Mouse (Mus musculus): ENCODE data around the gene Dusp2. TPM values are rescaled to one million over a fixed set of nuclear protein-coding genes. Genes with fewer than 3 reads are reported as not detected.

The Dusp2 gene
- polyA plus RNA-seq (2014; fragmentation: Illumina TruSeq; extraction: RNeasy Lipid Tissue Mini Kit (QIAGEN cat#74804); ENCODE audit: low read depth, low replicate concordance): not detected

DNA sequence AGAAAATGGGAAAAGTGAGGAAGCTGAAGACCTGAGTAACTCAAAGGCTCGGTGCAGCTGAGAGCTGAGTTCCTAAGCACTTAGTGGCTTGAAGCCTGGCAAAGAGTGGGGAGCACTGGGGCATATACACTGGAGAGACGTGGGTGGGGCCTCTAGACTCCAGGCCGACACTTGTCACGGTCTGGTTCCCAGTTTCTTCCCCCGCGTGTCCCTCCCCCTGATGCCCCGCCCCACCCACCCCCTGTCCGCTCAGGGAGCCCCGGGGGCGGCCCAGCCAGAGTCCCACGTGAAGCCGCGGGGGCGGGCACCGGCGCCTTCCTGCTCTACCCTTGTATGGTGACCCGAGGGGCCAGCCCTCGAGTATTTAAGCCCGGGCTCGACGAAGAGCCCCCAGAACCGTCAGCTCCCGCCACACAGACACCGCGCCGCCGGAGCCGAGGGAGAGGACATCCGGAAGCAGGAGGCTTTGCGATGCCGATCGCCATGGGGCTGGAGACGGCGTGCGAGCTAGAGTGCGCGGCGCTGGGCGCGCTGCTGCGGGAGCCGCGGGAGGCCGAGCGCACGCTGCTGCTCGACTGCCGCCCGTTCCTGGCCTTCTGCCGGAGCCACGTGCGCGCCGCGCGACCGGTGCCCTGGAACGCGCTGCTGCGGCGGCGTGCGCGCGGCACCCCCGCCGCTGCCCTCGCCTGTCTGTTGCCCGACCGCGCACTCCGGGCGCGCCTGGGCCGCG, at the start of gene Dusp2:
TSS of gene Dusp2 (plus strand) at position 393 of the 730 bp plus-strand sequence.

DNA sequence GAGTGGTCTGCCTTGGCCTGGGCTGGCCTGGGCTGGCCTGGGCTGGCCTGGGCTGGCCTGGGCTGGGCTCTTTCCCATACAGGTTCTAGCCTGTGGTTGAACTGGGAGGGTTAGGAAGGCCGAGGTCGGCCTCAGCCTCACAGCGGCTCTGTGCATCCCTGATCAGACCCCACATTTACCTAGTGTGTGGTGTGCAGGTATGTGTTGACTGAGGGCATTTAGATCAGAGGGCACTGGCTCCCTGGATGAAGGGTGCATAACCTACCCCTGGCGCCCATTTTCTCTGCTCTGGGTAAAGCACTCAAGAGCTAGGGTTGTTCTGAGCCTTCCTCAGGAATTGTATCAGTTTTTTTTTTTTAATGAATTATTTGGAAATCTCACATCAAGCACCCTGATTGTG, 2.5 kb downstream of the Dusp2 start, which contains the start of gene Astl:
TSS of gene Astl (plus strand) at position 224 of the 400 bp plus-strand sequence.

DNA sequence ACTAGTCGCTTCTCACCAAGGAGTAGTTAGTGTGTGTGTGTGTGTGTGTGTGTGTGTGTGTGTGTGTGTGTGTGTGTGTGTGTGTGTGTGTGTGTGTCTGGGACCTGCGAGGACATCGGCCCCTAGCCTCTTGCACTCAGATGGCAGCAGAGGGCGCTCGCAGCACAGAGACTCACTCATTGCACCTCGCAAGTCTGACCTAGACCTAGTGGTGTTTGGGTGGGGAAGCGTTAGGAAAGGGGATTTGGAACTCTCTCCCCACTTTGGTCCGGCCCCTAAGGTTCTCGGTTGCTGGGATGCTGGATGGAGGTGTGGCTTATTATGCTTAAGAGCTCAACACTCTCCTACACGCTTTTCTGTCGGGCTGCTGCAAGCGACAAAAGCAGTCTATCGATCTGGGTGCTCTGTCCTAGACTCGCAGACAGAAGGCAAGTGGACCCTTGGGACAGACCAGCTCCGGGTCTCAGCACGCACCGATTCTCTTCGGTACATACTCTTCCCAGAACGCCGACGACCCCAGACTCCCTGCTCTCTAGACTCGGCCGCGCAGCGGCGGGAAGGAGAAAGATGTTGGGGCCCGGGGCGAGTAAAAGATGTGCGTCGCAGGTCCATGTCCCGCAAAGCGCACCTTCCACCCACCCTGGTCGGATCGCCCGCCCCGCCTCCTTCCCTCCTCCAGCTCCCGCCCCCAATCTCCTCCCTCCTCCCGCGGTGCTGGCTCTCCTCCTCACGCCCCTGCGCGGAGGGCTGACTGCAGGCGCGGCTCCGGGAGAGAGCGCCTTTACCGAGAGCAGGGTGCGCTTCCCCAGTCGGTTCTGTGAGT, 26.7 kb downstream of the Dusp2 start, which contains the start of gene Adra2b:
TSS of gene Adra2b (plus strand) at position 750 of the 823 bp plus-strand sequence.

Other genes starting within 250 kb of the Dusp2 start
- 3.8 TPM for gene Ncaph, start 202.2 kb upstream of the Dusp2 start, polyA plus RNA-seq (2014; fragmentation: Illumina TruSeq; extraction: RNeasy Lipid Tissue Mini Kit (QIAGEN cat#74804); ENCODE audit: low read depth, low replicate concordance)
- 1.8 TPM for gene Itpripl1, start 192.7 kb upstream of the Dusp2 start, polyA plus RNA-seq (2014; fragmentation: Illumina TruSeq; extraction: RNeasy Lipid Tissue Mini Kit (QIAGEN cat#74804); ENCODE audit: low read depth, low replicate concordance)
- gene 1810024B03Rik, start 127.9 kb upstream of the Dusp2 start, polyA plus RNA-seq (2014; fragmentation: Illumina TruSeq; extraction: RNeasy Lipid Tissue Mini Kit (QIAGEN cat#74804); ENCODE audit: low read depth, low replicate concordance): 1.6 TPM
- gene Snrnp200, start 127.8 kb upstream of the Dusp2 start, polyA plus RNA-seq (2014; fragmentation: Illumina TruSeq; extraction: RNeasy Lipid Tissue Mini Kit (QIAGEN cat#74804); ENCODE audit: low read depth, low replicate concordance): 41.5 TPM
- 40.0 TPM for gene Ciao1, start 88.3 kb upstream of the Dusp2 start, polyA plus RNA-seq (2014; fragmentation: Illumina TruSeq; extraction: RNeasy Lipid Tissue Mini Kit (QIAGEN cat#74804); ENCODE audit: low read depth, low replicate concordance)
- gene Tmem127, start 88.3 kb upstream of the Dusp2 start, polyA plus RNA-seq (2014; fragmentation: Illumina TruSeq; extraction: RNeasy Lipid Tissue Mini Kit (QIAGEN cat#74804); ENCODE audit: low read depth, low replicate concordance): 58.0 TPM
- gene Stard7, start 65.9 kb upstream of the Dusp2 start, polyA plus RNA-seq (2014; fragmentation: Illumina TruSeq; extraction: RNeasy Lipid Tissue Mini Kit (QIAGEN cat#74804); ENCODE audit: low read depth, low replicate concordance): 142 TPM
- gene Astl, start 2.5 kb downstream of the Dusp2 start, polyA plus RNA-seq (2014; fragmentation: Illumina TruSeq; extraction: RNeasy Lipid Tissue Mini Kit (QIAGEN cat#74804); ENCODE audit: low read depth, low replicate concordance): not detected
- 0.23 TPM for gene Adra2b, start 27.0 kb downstream of the Dusp2 start, polyA plus RNA-seq (2014; fragmentation: Illumina TruSeq; extraction: RNeasy Lipid Tissue Mini Kit (QIAGEN cat#74804); ENCODE audit: low read depth, low replicate concordance)
- not detected for gene Gpat2, start 89.0 kb downstream of the Dusp2 start, polyA plus RNA-seq (2014; fragmentation: Illumina TruSeq; extraction: RNeasy Lipid Tissue Mini Kit (QIAGEN cat#74804); ENCODE audit: low read depth, low replicate concordance)
- gene Fahd2a, start 108.4 kb downstream of the Dusp2 start, polyA plus RNA-seq (2014; fragmentation: Illumina TruSeq; extraction: RNeasy Lipid Tissue Mini Kit (QIAGEN cat#74804); ENCODE audit: low read depth, low replicate concordance): 23.4 TPM
- gene Kcnip3, start 185.9 kb downstream of the Dusp2 start, polyA plus RNA-seq (2014; fragmentation: Illumina TruSeq; extraction: RNeasy Lipid Tissue Mini Kit (QIAGEN cat#74804); ENCODE audit: low read depth, low replicate concordance): 2.3 TPM
- gene Prom2, start 205.3 kb downstream of the Dusp2 start, polyA plus RNA-seq (2014; fragmentation: Illumina TruSeq; extraction: RNeasy Lipid Tissue Mini Kit (QIAGEN cat#74804); ENCODE audit: low read depth, low replicate concordance): 0.17 TPM